Mouse (Mus musculus) layer of hippocampus, postnatal 10 days (tissue): ENCODE results near the gene Tekt4. TPM values are rescaled to one million over a fixed set of nuclear protein-coding genes. Genes with fewer than 3 reads are reported as not detected.
A peak's percentile ranks its signal among the peaks of the same experiment; 100 is the strongest.

ENCODE experiments used
- DNase-seq, 2 experiments: peaks; one replicate each; pipeline ENCODE4 v3.0.0; 2021; ENCODE audit warnings: low spot score in 2 of 2
- total RNA-seq, 2 experiments: library from RNA; stranded (reverse); gene quantifications; 2 replicates each; pipeline ENCODE4 v1.2.3; 2021

Tekt4 gene
- total RNA-seq, 2 experiments from 2014 or later, result 1.3 to 3.1 TPM

DNA sequence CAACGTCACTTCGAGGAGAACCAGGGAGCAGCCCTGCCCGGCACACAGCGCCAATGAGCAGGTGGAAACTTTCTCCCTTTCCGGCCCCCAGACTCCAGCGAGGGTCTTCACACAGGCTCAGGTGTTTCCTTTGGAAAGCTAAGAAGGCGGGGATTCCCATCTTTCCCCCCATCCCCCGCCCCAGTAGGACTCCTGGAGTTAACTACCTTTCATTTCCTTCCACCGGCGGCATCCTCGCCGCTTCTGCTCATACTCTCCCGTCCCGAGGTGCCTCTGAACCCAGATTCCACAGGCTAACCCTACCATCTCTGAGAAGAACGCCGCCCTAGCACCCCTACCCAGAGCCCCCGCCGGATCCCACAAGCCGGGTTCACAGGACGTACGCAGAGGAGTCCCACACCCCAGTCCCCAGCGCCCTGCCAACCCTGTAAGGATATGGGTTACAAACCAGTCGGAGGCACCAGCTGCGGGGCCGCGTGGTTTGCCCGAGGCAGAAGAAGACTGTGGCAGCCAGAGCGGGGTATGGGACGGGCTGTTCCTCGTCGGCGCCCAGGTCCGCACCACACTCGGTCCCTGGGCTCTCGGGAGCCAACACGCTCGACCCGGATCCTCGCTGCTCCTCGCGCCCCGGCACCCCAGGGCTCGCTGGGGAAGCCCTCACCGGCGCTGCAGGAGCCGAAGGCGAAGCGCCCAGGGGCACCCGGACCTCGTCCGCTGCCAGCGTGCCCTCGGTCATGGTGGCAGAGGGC is 21.8 kb upstream of the Tekt4 start:
- peak; percentile 40 to 59 for DNase-seq

DNA sequence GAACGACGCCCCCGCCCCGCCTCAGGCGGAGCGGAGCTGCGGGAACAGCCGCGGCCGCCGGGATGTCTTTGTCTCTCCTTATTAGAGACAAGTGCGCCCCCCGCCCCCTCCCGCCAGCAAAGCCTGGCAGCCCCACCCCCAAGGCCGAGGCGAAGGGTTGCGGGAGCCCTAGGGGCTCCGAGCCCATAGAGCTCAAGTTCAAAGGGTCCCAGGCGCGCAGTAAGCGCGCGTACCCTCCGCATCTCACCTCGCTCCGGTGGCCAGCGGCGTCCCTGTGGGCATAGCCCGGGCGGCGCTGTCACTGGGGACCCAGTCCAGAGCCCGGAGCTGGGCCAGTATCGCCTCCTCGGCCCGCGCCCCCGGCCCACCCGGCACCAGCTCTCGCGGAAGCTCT is 21.2 kb upstream of the Tekt4 start:
- DNase-seq, result peak; percentile 54 to 58

DNA sequence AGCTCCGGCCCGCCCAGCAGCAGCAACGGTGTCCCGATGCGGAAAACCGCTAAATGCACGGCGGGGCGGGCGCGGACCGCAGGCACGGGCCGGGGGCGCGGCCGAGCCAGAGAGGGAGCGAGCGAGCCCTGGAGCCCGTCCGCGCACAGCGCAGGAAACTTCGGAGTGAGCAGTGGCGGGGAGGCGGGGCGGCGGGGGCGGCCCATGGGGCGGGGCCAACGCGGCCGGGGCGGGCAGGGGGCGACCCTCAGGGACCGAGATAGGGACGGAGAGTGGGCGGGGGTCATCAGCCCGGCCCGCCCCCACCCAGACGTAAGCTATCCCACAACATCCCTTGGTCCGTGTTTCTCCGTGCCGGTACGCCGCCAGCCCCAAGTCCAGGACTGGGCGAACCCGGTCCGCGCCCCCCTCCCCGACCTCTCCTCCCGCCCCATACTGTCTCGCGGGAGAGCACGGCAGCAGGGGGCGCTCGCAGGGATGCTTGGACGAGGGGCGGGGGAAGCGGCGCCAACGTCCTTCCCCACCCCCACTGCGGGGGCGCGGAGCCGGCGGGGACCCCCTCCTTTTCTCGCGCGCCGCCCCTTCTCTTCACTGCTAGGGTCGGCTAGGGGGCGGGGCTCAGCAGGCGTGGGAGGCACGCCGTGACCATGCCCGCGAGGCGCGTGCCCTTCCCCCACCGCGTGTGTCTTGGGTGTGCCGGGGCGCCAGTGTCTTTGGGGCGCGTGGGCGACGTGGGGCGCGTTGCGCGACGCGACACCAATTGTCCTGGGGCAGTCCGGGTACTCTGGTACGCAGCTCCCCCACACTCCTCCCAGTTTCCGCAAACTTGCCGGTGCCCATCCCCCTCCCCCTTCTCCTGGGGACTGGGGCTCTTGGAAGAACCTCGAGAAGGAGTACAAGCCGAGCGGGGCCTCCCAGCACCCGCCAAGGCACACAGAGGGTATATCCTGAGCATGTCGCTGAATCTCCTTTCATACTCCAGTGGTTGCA is 20.5 kb upstream of the Tekt4 start, which contains the start of gene Cacna1h:
Gene Cacna1h, minus strand, starts transcription at position 167 of the 990 bp plus-strand sequence.
- DNase-seq, result peak; percentile 89 to 93

DNA sequence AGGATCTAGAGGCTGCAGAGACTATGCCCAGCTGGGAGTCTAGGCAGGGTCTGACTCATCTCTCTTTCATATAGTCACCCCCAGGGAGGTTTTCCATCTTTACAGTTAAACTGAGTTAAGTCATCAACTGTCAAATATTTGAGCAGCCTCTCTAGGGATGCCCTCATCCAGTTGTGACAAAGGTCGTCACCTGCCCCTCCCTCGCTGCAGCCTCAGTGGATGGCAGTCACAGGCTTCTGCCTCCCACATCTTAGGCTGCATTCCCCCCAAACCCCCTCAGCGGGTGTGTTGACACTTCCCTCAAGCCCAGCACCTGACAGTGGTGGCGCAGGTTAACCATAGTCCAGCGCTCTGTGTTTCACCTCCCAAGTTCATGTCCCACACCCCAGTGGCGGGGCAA is 13.0 kb upstream of the Tekt4 start:
- no peak for DNase-seq

DNA sequence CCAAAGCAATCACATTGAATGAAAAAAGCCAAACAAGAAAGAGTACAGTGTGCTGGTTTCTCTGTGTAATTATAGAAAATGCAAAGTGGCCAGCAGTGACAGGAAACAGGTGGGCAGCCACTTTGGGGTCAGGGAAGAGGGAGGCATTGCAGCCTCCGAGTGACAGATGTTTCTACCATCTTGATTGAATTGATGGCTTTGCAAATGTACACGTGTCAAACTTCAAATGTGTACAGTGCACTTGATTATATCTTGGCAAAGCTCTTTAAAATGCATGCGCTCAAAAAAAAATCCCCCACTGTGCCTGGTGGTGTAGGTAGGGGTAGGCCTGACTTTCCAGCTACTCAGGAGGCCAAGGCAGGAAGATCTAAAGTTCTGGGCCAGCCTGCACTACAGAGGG is 11.5 kb upstream of the Tekt4 start:
- no peak for DNase-seq

DNA sequence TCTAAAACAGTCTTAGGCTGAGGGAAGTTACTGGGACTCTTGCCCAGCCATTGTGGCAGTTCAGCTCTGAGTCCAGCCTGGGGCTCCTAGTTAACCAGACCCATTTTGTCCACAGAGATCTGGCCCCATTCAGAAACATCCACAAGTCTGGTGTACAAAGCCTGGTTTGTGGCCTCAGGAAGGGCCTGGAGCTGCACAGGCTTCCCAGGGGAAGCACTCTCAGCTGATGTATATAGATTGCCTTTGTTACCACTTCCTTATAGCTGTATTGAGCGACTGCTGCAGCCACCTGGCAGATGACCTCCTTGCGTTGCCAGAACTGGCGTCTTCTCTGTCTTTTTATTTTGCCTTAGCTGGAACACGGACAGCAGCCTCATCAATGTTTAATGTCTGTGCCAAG is 9.3 kb upstream of the Tekt4 start:
- no peak for DNase-seq

DNA sequence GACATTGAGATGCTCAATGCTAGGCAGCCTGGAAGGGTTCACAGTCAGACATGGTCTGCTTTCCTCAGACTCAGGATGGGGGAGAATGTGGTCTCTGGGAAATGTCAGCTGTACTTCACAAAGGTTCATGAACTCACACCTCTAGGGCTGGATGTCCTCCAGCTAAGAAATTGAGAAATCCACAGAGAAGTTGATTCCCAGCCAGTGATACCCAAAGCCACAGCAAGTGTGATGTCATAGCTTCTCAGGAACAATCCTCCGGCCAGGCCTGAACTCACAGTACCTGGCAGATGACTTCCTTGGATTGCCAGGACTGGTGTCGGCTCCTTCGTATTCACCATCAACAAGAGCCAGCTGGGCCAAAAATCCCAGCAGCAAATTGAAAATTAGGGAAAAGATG is 8.6 kb upstream of the Tekt4 start:
- no peak for DNase-seq

DNA sequence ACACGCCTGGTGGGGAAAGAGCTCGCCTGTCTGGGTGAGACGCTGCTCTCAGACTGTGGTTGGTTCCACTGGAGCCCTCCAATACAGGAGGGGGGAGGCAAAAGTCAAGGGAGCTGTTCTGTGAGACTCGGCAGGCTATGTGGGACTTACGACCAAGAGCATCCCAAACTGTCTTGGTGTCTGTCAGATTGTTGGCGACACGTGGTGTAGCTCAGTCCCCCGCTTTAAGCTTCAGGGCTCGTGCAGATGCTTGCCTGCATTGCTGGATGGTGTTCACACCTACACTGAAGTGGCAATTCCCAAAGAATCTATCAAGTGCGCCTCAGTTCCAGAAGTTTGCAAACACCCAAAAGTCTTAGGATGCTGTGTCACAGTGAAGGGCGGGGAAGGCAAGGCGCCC is 6.5 kb upstream of the Tekt4 start:
- no peak for DNase-seq

DNA sequence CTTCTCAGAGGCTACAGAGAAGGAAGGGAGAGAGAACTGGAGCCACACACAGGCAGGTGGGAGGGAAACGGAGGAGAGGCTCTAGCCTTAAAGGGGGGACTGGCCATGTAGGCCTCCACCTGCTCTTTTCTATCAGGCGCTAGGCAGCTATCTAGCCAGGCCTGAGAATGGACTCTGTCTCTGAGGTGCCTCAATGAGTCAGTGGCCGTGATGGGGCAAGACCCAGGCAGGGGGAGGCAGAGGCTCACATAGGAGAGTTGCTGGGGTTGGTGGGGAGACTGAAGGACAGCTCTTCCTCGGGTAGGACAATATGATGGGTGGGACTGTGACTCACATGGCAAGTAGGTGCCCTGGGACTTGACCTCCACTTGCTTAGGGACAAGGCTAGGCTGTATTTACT is 4.1 kb upstream of the Tekt4 start:
- no peak for DNase-seq

DNA sequence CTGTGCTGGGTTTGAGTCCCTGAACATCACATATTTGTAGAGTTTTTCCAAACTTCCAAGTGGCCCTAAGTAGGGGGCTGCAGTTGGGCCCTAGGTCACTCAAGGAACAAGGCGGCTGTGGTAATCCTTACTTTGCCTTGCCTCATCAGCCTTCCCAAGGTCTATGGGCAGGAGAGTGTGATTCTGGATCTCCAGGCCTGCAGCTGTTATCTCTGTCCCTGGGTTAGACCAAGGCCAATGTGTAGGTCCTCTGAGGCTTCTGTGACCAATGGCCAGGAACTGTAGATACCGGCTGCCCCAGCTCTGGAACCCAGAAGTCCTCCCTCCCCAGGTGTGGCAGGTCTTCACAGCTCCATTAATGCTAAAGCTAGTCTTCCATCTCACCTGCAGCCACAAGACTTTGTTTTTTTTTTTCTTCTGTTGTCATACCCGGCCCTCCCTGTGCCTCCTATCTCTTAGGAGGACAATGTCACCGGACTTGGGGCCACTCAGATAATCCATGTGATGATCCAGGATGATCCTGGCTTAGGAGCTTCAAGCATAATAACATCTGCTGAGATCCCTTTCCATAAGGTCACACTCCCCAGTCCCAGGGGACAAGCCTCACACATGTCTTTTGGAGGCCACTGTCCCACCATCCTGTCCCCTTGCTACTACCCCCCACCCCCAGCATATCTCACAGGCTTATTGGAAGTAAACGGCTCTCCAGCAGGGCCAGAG is 2.0 kb upstream of the Tekt4 start:
- no peak for DNase-seq

DNA sequence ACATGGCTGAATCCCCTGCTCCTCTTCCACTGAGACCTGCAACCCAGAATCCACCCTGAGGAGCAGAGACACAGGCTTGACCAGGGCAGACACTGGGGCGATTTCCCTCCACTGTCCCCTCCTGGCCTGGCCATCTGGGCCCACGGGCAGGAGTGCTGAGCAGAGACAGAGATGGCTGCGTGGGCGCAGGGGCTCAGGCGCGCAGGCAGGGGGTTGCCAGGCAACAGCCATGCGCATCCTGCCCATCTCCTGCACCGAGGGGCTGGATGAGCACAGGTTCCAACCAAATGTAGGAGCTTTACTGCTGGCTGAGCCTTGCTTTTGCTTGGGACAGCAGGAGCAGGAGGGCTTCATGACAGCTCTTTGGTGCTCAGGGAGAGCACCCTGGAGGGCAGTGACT is 2.1 kb downstream of the Tekt4 start:
- peak; percentile 58 to 74 for DNase-seq

DNA sequence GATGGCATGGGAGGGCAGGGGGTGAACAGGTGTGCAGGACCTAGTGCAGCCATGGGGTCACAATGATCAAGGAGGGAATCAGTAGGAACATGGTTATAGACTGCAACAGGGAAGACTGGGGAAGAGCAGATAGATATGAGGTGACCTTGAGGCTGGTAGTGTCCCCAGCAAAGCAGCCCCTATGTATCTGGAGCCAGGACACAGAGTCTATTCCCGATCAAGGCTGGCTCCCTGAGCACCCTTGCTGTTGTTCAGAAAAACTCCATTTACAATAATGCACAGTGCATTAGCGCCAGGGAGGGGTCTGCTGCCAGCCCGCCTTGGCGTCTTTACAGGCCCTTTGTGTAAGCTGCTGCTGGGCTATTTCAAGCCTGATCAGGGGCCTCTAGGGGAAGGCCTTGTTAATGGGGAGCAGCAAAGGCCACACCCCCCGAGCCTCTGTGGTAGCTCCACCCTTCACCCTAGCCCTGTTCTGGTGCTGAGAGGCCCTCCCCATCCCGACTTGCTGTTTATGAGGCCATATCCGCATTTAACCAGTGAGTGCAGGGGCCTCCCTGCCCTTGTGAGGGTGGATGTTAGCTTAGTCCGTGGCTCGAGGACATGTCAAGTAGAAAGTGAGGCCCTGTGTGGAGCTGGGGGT is 7.9 kb downstream of the Tekt4 start:
- peak in 1 of 2 experiments; percentile 35 for DNase-seq

DNA sequence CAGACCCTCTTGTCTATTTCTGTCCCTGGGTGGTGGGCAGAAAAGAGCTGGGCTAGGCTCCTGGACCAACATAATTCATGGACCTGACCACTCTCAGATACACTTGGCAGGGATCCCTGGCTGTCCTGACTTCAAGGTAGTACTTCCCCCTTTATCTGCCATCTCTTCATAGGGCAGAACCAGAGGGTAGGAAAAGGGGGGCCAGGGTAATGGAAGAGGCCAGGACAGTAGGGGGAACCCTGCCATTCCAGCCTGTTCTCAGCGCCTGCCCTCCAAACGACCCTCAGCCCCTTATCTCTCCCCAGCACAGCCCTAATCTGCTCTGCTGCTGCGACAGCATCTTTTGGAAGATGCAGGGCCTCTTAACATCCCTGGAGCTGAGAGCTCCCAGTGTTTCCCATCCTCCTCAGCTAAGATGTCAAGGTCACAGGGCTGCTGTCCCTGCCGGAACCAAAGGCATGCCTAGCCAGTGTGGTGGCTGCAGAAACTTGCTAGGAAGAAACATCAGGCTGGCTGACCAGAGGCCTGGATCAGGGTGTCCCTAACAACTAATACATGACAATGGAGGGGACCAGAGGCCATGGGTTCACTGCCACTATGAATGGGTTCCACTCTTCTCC is 9.0 kb downstream of the Tekt4 start:
- no peak for DNase-seq

DNA sequence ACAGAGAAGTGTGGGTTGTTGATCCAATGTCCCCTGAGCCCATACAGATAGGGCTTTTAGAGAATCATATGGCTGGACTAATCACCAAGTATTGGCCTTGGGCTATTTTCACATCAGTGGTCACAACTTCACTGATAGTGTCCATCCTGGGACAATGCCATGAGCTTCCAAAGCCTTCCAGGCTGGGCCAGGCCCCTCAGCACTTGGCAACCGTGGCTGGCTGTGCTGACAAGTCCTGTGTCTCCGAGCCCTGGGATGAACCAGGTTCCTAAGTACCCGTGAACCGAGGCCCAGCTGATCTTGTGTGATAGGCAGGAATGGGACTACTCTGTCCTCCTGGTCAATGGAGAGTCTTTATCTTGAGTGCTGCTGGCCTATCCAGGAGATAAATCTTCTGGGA is 9.7 kb downstream of the Tekt4 start:
- DNase-seq, result no peak

DNA sequence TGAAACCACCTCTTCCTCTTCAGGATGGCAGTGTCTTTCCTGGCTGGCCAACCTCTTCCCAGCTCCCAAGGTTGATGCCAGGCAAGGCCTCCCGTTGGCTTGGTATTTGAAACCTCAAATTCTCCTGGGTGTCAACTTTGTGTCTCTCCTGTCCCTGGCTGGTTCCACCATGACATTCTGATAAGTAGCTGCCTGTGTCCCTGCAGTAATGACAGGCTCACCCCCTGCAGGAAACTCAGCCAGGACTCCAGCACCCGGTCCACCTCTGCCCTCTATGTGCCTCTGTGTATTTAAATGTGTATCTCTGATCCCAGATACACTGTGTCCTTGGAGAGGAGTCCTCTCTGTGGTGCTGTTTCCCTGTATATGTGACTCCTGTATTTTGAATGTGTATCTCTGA is 11.8 kb downstream of the Tekt4 start:
- DNase-seq, result no peak

DNA sequence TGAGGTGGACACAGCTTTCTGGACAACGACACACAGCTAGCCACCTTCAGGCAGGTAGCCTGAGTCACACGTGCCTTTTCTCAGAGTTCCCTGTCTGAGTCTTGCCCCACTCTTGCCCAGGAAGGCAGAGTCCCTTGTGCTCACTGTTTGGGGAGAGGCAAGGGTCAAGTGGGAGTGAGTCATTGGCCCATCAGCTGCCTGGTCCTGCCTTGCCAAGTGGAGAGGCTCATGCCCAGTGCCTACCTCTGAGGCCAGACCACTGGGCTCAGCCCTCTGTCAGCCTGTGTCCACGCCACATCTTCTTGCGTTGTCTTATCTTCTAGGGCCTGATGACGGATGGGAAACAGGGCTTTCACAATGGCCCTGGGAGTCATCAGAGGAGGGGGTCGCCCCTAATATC is 13.4 kb downstream of the Tekt4 start:
- DNase-seq, result no peak

DNA sequence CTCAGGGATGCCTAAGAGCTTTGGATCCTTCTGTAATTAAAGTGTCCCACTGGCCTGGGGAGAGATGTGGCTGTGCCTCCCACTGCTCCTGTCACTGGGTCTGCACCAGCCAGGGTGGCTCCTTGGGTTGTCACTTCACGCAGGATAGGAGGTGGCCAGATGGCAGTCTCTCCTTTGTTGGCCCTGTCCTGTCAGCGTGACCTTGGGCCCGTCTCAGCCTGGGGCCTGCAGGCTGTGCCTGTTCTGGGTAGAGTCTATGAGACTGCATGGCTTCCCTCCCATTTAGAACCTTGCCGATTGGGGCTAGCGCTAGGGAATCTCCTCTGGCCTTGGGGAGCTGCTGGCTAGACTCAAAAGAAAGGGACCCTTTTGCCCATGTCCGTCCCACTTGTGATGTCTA is 13.9 kb downstream of the Tekt4 start:
- no peak for DNase-seq

DNA sequence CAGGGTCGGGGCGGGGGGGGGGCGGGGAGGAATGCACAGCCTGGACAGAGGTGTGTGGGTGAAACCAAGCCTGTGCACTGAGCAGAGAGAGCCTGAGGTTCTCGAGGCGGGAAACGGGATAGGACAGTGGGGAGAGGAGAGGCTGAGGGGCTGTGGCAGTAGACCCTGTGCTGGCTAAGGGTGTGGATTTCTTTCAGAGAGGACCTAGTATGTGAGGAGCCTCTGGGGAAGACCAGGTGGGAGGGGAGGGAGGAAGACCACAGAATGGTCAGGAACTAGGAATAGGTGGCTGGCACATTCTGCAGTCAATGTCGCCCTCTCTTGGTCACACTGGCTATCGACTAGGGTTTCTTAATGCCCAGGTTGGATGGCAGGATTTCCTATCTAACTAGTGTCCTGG is 15.4 kb downstream of the Tekt4 start:
- DNase-seq, result peak; percentile 81 to 83

DNA sequence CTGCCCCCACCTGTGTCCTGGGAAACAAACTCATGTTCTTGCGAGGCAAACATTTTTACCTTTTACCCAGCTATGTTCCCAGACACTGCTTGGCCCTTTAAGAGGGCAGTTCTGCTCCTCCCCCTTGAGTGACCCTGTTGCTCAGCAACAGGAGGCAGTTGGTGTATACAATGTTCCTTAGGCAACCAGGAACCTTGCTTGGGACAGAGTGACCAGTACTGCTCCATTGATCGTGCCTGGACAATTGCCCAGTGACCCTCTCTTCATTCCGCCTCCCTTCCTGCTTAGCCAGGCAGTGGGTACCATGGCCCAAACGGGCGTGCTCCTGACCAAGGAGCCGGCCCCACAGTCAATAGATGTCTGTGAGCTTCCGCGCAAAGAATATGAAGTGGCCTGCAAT is 17.0 kb downstream of the Tekt4 start:
- DNase-seq, result peak; percentile 47 to 50

DNA sequence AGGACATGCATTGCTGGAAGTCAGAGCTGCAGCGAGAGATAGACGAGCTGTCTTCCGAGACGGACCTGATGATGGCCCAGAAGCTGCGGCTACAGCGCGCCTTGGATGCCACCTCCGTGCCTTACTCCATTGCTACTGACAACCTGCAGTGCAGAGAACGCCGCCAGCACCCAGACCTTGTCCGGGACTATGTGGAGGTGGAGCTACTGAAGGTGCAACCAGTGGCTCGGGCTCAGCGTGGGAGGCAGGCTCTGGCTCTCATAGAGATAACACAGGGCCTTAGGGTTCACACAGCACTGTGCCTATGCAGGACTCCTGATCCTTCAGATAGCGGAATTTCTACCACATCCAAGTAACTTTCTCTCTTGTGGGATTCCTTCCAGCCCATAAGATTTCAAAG is 17.6 kb downstream of the Tekt4 start:
- DNase-seq, result no peak
